Mouse (Mus musculus): ENCODE measurements around the gene Cyp2d22. TPM values are rescaled to one million over a fixed set of nuclear protein-coding genes. Genes with fewer than 3 reads are reported as not detected.
"Not testable (repeated sequence)": the region's sequence is repeated elsewhere in the genome, so short reads cannot be mapped to it uniquely, and the experiment has no call there.

Cyp2d22 gene
- polyA plus RNA-seq, 1 experiment from 2014 or later: 18.6 TPM

DNA sequence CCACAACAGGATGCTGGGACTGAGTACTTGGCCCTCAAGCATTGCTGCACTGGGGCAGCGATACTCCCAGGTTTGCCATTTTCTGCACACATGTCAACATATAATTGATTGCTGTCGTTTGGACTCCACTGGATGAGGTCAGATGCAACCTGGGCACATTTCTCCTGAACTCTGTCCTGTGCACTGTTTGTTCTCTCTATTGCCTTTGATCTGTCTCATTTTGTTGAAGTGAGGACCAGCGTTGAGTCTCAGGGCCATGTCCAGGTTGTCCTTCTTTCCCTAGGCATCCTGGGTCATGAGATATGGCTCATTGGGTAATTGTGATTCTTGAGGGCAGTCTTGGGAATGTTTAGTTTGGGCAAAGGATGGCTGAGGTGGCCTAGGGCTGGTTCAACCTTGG, 15.9 kb upstream of the Cyp2d22 start:
- not testable (repeated sequence) for H3K4me1 ChIP-seq; H3K27me3 ChIP-seq; H3K27ac ChIP-seq; H3K9me3 ChIP-seq (replicated peaks); H3K4me2 ChIP-seq; H3K36me3 ChIP-seq; ATAC-seq (replicated peaks; ENCODE audit: low FRiP score); H3K9ac ChIP-seq; H3K4me3 ChIP-seq (replicated peaks)
- WGBS: 82% methylated on average over 3 of the region's 3 CpGs

DNA sequence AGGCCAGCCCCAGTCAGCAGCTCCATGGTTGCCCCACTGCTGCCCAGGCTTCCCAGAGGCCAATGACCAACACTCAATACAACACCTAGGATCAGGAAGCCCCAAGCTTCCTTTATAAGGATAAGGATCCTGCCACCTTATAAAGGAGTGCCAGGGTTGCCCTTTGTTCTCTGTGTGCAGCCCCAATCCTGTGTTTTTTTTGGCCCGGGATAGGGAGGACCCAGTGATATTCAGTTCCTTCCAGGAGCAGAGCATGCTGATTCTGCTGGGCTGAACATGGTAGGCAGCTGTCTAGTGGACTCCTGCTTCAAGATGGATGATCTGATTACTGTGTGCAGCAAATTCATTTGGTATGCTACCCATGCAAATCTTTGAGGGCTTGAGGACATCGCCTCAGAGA, 13.9 kb upstream of the Cyp2d22 start, which contains the start of gene Cyp2d11:
Gene Cyp2d11, minus strand, starts transcription at position 101 of the 400 bp plus-strand sequence.
- H3K4me3 ChIP-seq (replicated peaks); H3K4me1 ChIP-seq; ATAC-seq (replicated peaks; ENCODE audit: low FRiP score); H3K4me2 ChIP-seq; H3K9me3 ChIP-seq (replicated peaks); H3K27ac ChIP-seq; H3K36me3 ChIP-seq; H3K9ac ChIP-seq; H3K27me3 ChIP-seq: not testable (repeated sequence)
- WGBS: 86% methylated on average over 2 of the region's 2 CpGs

DNA sequence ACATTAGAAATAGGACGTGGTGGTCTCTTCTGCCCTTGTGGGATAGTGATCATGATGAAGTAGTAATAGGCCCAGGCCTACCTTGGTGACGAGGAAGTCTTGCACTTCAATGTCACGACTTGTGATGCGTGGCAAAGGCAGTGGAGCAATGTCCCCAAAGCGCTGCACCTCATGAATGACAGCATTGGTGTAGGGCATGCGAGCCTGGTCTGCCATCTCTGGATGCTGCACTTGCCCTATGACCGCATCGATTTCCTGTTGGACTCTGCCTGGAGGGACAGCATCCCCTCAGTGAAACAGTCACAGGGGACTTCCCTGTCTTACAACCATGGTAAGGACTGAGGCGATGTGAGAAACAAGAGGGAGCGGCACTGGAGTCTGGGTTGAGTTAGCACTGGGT, 9.9 kb upstream of the Cyp2d22 start:
- not testable (repeated sequence) for H3K9me3 ChIP-seq (replicated peaks); H3K4me2 ChIP-seq; H3K36me3 ChIP-seq; ATAC-seq (replicated peaks; ENCODE audit: low FRiP score); H3K4me1 ChIP-seq; H3K4me3 ChIP-seq (replicated peaks); H3K9ac ChIP-seq; H3K27ac ChIP-seq; H3K27me3 ChIP-seq
- 84% methylated on average over 10 of the region's 10 CpGs for WGBS

DNA sequence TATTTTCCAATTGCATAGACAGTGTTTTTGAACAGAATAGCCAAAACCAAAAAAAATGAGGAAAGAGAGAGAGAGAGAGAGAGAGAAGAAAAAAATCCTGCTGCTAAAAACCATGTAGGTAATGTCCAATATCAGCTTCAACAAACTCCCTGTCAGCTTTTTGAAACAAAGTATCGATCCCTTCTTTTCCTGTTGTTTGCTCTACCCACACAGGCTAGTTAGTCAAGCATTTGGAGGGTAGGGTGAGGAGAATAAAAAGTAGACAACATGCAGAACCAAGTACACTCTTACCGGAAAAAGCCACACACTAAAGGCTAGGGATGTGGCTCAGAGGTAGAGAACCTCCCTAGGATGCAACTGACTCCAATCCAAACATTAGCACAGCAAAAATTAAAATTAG, 5.7 kb upstream of the Cyp2d22 start:
- Histone ChIP-seq H3K9me3 (replicated peaks) (no peaks in the 10 kb centered on the region; the same call in 1 of the 2 replicates), H3K27me3 (no peaks in the 10 kb centered on the region), H3K4me1 (peaks cover 3% of the 10 kb centered on the region; the same call in 1 of the 2 replicates), H3K4me2 (no peak overlapping the region), H3K9ac (no peak overlapping the region), H3K27ac (no peak overlapping the region), H3K4me3 (replicated peaks) (no peak overlapping the region), H3K36me3 (no peaks in the 10 kb centered on the region)
- ATAC-seq (replicated peaks; ENCODE audit: low FRiP score): no peak
- WGBS: 93% methylated on average over 2 of the region's 2 CpGs

DNA sequence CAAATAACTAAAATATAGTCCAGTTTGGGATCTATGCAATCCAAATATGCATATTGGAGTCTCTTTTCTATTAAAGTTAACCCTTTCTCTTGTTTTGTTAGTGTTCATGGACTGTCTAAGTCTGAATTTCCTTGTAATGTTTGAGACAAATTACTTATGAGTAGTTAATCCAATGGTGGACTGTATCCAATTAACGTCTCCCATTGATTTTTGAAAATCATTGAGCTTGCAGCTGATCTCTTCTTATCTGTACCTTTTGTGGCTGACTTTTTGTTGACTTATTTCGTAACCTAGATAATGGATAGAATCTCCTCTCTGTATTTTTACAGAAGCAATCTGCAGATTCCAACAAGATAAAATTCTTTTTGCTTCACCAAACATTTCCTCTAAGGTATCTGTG, 2.4 kb upstream of the Cyp2d22 start:
- Histone ChIP-seq H3K4me3 (replicated peaks) (no peak overlapping the region), H3K36me3 (no peaks in the 10 kb centered on the region), H3K4me2 (no peak overlapping the region), H3K9me3 (replicated peaks) (no peaks in the 10 kb centered on the region; the same call in 1 of the 2 replicates), H3K27ac (no peak overlapping the region), H3K4me1 (peaks cover 29% of the 10 kb centered on the region), H3K27me3 (no peaks in the 10 kb centered on the region), H3K9ac (no peak overlapping the region)
- WGBS: 95% methylated on average over 2 of the region's 2 CpGs
- ATAC-seq (replicated peaks; ENCODE audit: low FRiP score): no peak

DNA sequence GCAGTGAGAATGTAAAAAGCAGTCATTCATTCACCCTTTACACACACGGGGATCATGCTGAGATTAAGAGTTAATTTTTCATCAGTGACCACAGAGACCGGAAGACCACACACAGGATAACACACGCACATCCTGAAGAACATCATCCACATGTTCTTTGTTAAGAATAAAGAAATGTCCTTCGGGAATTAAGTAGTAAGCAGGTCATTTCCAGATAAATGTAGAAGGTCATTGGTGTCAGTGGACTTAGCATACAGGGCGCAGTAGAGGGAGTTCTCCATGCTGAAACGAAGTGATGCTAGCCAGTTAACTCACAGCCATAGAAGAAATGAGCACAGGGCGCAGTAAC, 628 bp upstream of the Cyp2d22 start:
- Histone ChIP-seq H3K36me3 (no peaks in the 10 kb centered on the region), H3K4me2 (peak overlapping the region; percentile 86), H3K9ac (no peak overlapping the region), H3K4me3 (replicated peaks) (peak overlapping the region; percentile 55), H3K27ac (peak overlapping the region; percentile 75), H3K4me1 (peaks cover 40% of the 10 kb centered on the region), H3K9me3 (replicated peaks) (no peaks in the 10 kb centered on the region; the same call in 1 of the 2 replicates), H3K27me3 (no peaks in the 10 kb centered on the region)
- WGBS: 33% methylated on average over 7 of the region's 7 CpGs
- peak; percentile 37; the same call in 1 of the 2 replicates for ATAC-seq (replicated peaks; ENCODE audit: low FRiP score)

DNA sequence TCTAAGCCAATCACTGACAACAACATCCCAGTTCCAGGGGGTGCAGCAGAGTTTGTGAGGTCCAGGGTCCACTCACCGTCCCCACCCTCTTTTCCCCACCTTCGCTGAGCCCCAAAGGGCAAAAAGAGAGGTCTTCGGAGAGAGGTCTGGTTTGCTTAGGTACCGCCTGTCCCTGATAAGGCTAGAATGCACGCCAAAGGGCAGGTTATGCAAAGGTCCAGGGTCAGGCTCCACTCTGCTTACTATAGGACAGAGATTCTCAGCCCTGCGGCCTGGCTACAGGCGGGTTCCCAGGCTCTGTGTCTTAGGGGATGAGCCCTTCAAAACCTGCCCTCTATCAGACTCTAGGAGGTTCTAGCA, 569 bp downstream of the Cyp2d22 start:
- Histone ChIP-seq H3K4me3 (replicated peaks) (peak overlapping the region; percentile 55), H3K9ac (peak overlapping the region; percentile 45; the same call in 1 of the 2 replicates), H3K36me3 (no peaks in the 10 kb centered on the region), H3K27me3 (no peaks in the 10 kb centered on the region), H3K9me3 (replicated peaks) (no peaks in the 10 kb centered on the region), H3K4me1 (peaks cover 40% of the 10 kb centered on the region), H3K4me2 (peak overlapping the region; percentile 86), H3K27ac (peak overlapping the region; percentile 93)
- peak; percentile 76 for ATAC-seq (replicated peaks; ENCODE audit: low FRiP score)
- WGBS: 25% methylated on average over 7 of the region's 7 CpGs

DNA sequence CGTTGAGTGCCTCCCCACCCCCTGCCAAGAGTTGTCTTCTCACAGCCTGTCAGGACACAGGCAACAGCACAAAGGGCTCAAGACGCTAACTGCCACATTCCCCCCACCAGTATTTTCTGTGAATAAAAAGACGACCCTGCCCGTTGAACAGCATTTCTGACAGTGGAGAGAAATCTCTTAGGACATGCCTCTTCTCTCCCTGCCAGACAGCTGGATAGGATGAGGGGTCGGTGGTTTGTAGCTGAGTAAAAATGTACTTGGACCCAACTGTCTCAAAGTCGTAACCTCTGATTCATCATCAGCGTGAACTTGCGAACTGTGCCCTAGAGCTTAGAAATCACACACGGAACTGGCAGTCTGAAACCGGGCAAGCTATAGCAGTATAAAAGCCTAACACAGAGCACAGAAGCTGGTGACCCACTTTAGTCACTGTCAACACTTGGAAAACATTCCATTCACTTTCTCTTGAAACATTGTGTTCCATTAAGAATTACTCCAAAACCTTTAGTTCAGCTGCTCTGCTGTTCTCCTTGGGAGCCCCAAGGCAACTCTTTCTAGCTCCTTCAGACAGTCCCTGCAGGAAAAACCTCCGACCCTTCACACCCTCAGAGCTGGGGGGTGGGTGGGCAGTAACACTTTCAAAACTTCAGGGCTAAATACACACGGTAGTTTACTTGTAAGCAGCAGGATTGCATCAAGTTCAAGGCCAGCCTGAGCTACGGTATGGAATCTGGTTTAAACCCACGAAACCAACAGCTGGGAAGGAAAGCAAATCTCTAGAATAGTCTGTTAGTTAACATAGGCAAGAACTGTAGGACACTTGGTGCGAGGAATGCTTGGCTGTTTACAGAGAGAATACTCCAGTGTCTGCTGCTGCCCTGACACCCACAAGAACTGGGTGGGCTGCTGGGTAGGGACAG, 1.5 kb downstream of the Cyp2d22 start:
- peaks cover 40% of the 10 kb centered on the region for H3K4me1 ChIP-seq
- H3K4me3 ChIP-seq (replicated peaks): peak overlapping the region; percentile 55
- no peak overlapping the region for H3K9ac ChIP-seq
- 39% methylated on average over 15 of the region's 15 CpGs for WGBS
- H3K4me2 ChIP-seq: peak overlapping the region; percentile 86
- H3K27ac ChIP-seq: peak overlapping the region; percentile 93
- H3K36me3 ChIP-seq: peaks cover 3% of the 10 kb centered on the region; the same call in 1 of the 2 replicates
- no peak for ATAC-seq (replicated peaks; ENCODE audit: low FRiP score)
- no peaks in the 10 kb centered on the region for H3K9me3 ChIP-seq (replicated peaks)
- H3K27me3 ChIP-seq: no peaks in the 10 kb centered on the region

DNA sequence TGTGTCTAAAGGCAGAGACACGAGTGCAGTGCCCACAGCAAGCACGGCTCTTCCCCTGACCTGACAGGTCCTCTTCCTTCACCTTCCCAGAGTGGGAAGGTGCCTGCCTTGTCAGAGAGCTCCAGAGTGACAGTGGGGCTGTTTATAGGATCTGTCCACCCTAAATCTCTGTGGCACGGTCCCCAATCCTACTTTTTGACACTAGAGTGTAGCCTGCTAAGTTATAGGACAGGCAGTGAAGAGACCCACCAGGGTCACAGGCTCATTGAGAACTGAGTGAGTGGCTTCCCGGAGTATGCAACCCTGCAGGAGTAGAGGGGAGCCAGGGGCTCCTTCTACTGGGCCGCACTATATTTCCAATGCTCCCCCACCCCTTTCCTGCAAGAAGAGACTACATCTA, 2.4 kb downstream of the Cyp2d22 start:
- no peak for ATAC-seq (replicated peaks; ENCODE audit: low FRiP score)
- Histone ChIP-seq H3K9me3 (replicated peaks) (no peaks in the 10 kb centered on the region), H3K36me3 (peaks cover 4% of the 10 kb centered on the region; the same call in 1 of the 2 replicates), H3K27ac (peak overlapping the region; percentile 93; the same call in 1 of the 2 replicates), H3K27me3 (no peaks in the 10 kb centered on the region), H3K4me3 (replicated peaks) (no peak overlapping the region), H3K4me1 (peaks cover 40% of the 10 kb centered on the region), H3K9ac (no peak overlapping the region), H3K4me2 (peak overlapping the region; percentile 86; the same call in 1 of the 2 replicates)
- WGBS: 76% methylated on average over 5 of the region's 5 CpGs

DNA sequence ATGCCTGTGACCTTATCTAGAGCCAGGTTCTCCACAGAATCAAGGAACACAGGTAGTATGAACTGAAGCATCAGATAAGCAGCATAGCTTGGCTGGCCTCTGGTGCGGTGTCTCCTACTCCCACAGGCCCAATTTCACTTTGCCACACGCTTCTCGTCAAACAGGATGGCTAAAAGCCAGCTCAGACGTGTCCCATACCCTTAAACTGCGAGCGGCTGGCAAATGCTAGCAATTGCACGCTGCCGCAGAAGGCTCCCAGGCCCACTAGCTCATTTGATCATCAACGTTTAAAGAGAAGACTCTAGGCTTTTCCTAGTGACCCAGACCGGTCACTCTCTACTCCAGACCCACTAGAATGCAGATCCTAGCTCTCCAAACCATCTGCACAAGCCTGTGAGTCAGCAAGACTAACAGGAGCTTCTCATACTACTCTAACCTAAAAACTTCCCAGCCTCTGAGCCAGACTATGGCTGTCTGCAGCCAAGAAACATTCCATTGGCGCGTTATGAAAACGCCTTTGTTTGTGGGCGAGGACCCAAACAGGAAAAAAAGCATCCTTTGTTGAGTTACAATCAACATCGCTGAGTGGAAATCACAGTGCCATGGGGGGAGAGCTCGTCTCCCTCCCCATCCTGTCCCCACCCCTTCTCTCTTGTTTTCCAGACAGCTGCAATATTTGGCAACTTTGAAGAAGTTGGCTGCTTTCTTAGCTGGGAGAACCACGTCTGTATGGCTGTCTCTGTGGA, 3.5 kb downstream of the Cyp2d22 start:
- H3K9ac ChIP-seq: no peak overlapping the region
- peaks cover 4% of the 10 kb centered on the region; the same call in 1 of the 2 replicates for H3K36me3 ChIP-seq
- ATAC-seq (replicated peaks; ENCODE audit: low FRiP score): no peak
- no peak overlapping the region for H3K4me3 ChIP-seq (replicated peaks)
- no peaks in the 10 kb centered on the region for H3K27me3 ChIP-seq
- WGBS: 64% methylated on average over 17 of the region's 17 CpGs
- no peaks in the 10 kb centered on the region for H3K9me3 ChIP-seq (replicated peaks)
- H3K4me2 ChIP-seq: no peak overlapping the region
- H3K27ac ChIP-seq: peak overlapping the region; percentile 48; the same call in 1 of the 2 replicates
- H3K4me1 ChIP-seq: peaks cover 40% of the 10 kb centered on the region

DNA sequence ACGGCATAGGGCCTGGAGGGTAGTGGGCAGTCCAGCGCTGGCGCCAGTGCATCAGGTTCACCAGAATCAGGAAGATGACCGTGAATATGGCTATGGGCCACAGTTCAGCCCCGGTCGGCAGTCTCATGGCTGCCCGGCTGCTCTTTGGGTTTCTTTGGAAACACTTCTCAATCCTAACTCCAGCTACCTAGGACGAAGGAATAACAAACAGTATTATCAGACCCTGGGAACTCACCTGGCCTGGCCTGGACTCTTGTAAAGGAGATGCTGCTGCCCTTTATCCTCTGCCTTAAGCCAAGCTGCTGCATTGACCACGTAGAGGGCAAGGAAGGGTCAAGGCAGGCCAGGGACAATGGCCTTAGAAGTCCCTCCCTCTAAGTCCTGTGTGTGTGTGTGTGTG, 4.2 kb downstream of the Cyp2d22 start:
- Histone ChIP-seq H3K9ac (no peak overlapping the region), H3K27ac (no peak overlapping the region), H3K4me3 (replicated peaks) (no peak overlapping the region), H3K9me3 (replicated peaks) (no peaks in the 10 kb centered on the region), H3K4me2 (no peak overlapping the region), H3K36me3 (peaks cover 4% of the 10 kb centered on the region; the same call in 1 of the 2 replicates), H3K4me1 (peaks cover 38% of the 10 kb centered on the region), H3K27me3 (no peaks in the 10 kb centered on the region)
- no peak for ATAC-seq (replicated peaks; ENCODE audit: low FRiP score)
- 92% methylated on average over 9 of the region's 9 CpGs for WGBS

DNA sequence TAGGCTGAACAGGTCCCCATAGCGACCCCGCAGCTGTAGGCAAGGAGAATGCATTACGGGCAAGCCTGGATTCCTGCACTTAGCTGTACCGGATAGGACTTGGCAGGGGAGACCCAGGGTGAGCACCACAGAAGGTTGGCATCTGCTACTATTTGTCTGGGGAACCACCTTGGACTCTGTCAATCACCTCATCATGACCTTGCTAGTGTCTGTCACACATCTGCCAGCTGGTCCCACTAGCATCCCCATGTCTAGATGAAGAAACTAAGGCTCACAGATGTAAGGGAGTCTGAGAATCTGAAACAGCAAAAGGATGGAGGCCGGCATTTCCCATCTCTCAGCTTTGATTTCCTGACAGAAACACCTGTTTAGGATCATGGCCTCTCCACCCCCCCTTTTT, 5.6 kb downstream of the Cyp2d22 start:
- no peak overlapping the region for H3K4me2 ChIP-seq
- peaks cover 4% of the 10 kb centered on the region; the same call in 1 of the 2 replicates for H3K36me3 ChIP-seq
- no peak overlapping the region for H3K9ac ChIP-seq
- no peaks in the 10 kb centered on the region for H3K27me3 ChIP-seq
- H3K27ac ChIP-seq: no peak overlapping the region
- no peak overlapping the region for H3K4me3 ChIP-seq (replicated peaks)
- peaks cover 28% of the 10 kb centered on the region for H3K4me1 ChIP-seq
- H3K9me3 ChIP-seq (replicated peaks): no peaks in the 10 kb centered on the region
- ATAC-seq (replicated peaks; ENCODE audit: low FRiP score): no peak
- 90% methylated on average over 5 of the region's 5 CpGs for WGBS
